Mouse (Mus musculus): ENCODE results near the gene Cdh22. TPM values are rescaled to one million over a fixed set of nuclear protein-coding genes. Genes with fewer than 3 reads are reported as not detected.

The Cdh22 gene
- polyA plus RNA-seq, 1 experiment from 2014 or later = 0.57 TPM

GRCm38 (mm10) chr2:165248967-165249366, 14.3 kb upstream of the Cdh22 start:
- H3K9me3 ChIP-seq = no peaks in the 10 kb centered on the region
- H3K27ac ChIP-seq = no peak overlapping the region
- no peak overlapping the region for H3K4me2 ChIP-seq
- ATAC-seq (ENCODE audit: insufficient read depth, low FRiP score, low read depth) = no peak
- no peak overlapping the region for H3K9ac ChIP-seq
- no peaks in the 10 kb centered on the region for H3K4me1 ChIP-seq
- H3K27me3 ChIP-seq (replicated peaks) = peaks cover 42% of the 10 kb centered on the region
- 19% methylated on average over 3 of the region's 3 CpGs for WGBS
- H3K36me3 ChIP-seq = no peaks in the 10 kb centered on the region
- no peak overlapping the region for H3K4me3 ChIP-seq (replicated peaks)

- whole genome bisulfite sequencing = 19% methylated on average over 11 of the region's 11 CpGs
- Histone ChIP-seq H3K9ac (no peak overlapping the region), H3K4me3 (replicated peaks) (no peak overlapping the region), H3K27ac (no peak overlapping the region), H3K9me3 (no peaks in the 10 kb centered on the region), H3K36me3 (no peaks in the 10 kb centered on the region), H3K27me3 (replicated peaks) (peaks cover 52% of the 10 kb centered on the region), H3K4me2 (no peak overlapping the region), H3K4me1 (no peaks in the 10 kb centered on the region)
- ATAC-seq (ENCODE audit: insufficient read depth, low FRiP score, low read depth) = no peak
Measured at GRCm38 (mm10) chr2:165246349-165246748, 11.7 kb upstream of the Cdh22 start.

GRCm38 (mm10) chr2:165243122-165243720, 8.6 kb upstream of the Cdh22 start:
- H3K4me3 ChIP-seq (replicated peaks) = no peak overlapping the region
- H3K4me1 ChIP-seq = no peaks in the 10 kb centered on the region
- no peak for ATAC-seq (ENCODE audit: insufficient read depth, low FRiP score, low read depth)
- H3K4me2 ChIP-seq = no peak overlapping the region
- H3K9me3 ChIP-seq = no peaks in the 10 kb centered on the region
- no peaks in the 10 kb centered on the region for H3K36me3 ChIP-seq
- no peak overlapping the region for H3K27ac ChIP-seq
- no peak overlapping the region for H3K9ac ChIP-seq
- WGBS = 7% methylated on average over 11 of the region's 11 CpGs
- H3K27me3 ChIP-seq (replicated peaks) = peaks cover 83% of the 10 kb centered on the region

GRCm38 (mm10) chr2:165242575-165242974, 7.9 kb upstream of the Cdh22 start:
- Histone ChIP-seq H3K27me3 (replicated peaks) (peaks cover 87% of the 10 kb centered on the region), H3K9me3 (no peaks in the 10 kb centered on the region), H3K36me3 (no peaks in the 10 kb centered on the region), H3K9ac (no peak overlapping the region), H3K27ac (no peak overlapping the region), H3K4me3 (replicated peaks) (no peak overlapping the region), H3K4me1 (no peaks in the 10 kb centered on the region), H3K4me2 (no peak overlapping the region)
- no peak for ATAC-seq (ENCODE audit: insufficient read depth, low FRiP score, low read depth)
- 2% methylated on average over 13 of the region's 13 CpGs for WGBS

- no peaks in the 10 kb centered on the region for H3K36me3 ChIP-seq
- 48% methylated on average over 7 of the region's 7 CpGs for WGBS
- H3K4me2 ChIP-seq = no peak overlapping the region
- H3K9ac ChIP-seq = no peak overlapping the region
- H3K27ac ChIP-seq = no peak overlapping the region
- H3K9me3 ChIP-seq = no peaks in the 10 kb centered on the region
- no peak overlapping the region for H3K4me3 ChIP-seq (replicated peaks)
- H3K27me3 ChIP-seq (replicated peaks) = peaks cover 85% of the 10 kb centered on the region
- no peak for ATAC-seq (ENCODE audit: insufficient read depth, low FRiP score, low read depth)
- H3K4me1 ChIP-seq = no peaks in the 10 kb centered on the region
Measured at GRCm38 (mm10) chr2:165241786-165242185, 7.1 kb upstream of the Cdh22 start.

- Histone ChIP-seq H3K9me3 (no peaks in the 10 kb centered on the region), H3K4me1 (no peaks in the 10 kb centered on the region), H3K4me3 (replicated peaks) (no peak overlapping the region), H3K27ac (no peak overlapping the region), H3K9ac (no peak overlapping the region), H3K36me3 (no peaks in the 10 kb centered on the region), H3K27me3 (replicated peaks) (peaks cover 89% of the 10 kb centered on the region), H3K4me2 (no peak overlapping the region)
- WGBS = 27% methylated on average over 8 of the region's 8 CpGs
- ATAC-seq (ENCODE audit: insufficient read depth, low FRiP score, low read depth) = no peak
Measured at GRCm38 (mm10) chr2:165240371-165240770, 5.7 kb upstream of the Cdh22 start.

GRCm38 (mm10) chr2:165239533-165240144, 5.0 kb upstream of the Cdh22 start:
- H3K9me3 ChIP-seq = no peaks in the 10 kb centered on the region
- no peak overlapping the region for H3K4me3 ChIP-seq (replicated peaks)
- H3K27ac ChIP-seq = no peak overlapping the region
- ATAC-seq (ENCODE audit: insufficient read depth, low FRiP score, low read depth) = no peak
- H3K4me2 ChIP-seq = no peak overlapping the region
- no peaks in the 10 kb centered on the region for H3K36me3 ChIP-seq
- H3K4me1 ChIP-seq = no peaks in the 10 kb centered on the region; the same call in 1 of the 2 replicates
- H3K27me3 ChIP-seq (replicated peaks) = peaks cover 92% of the 10 kb centered on the region
- WGBS = 10% methylated on average over 15 of the region's 15 CpGs
- H3K9ac ChIP-seq = no peak overlapping the region

- Histone ChIP-seq H3K27me3 (replicated peaks) (peaks cover 96% of the 10 kb centered on the region), H3K9ac (no peak overlapping the region), H3K4me3 (replicated peaks) (no peak overlapping the region), H3K27ac (no peak overlapping the region), H3K36me3 (no peaks in the 10 kb centered on the region), H3K4me2 (no peak overlapping the region), H3K9me3 (no peaks in the 10 kb centered on the region), H3K4me1 (peaks cover 9% of the 10 kb centered on the region)
- ATAC-seq (ENCODE audit: insufficient read depth, low FRiP score, low read depth) = no peak
- WGBS = 10% methylated on average over 12 of the region's 12 CpGs
Measured at GRCm38 (mm10) chr2:165238416-165239145, 3.9 kb upstream of the Cdh22 start.

- Histone ChIP-seq H3K9ac (peak overlapping the region; percentile 39; the same call in 1 of the 2 replicates), H3K4me3 (replicated peaks) (peak overlapping the region; percentile 53), H3K4me2 (peak overlapping the region; percentile 96), H3K27ac (no peak overlapping the region), H3K36me3 (no peaks in the 10 kb centered on the region), H3K9me3 (no peaks in the 10 kb centered on the region), H3K4me1 (peaks cover 14% of the 10 kb centered on the region), H3K27me3 (replicated peaks) (peaks cover 93% of the 10 kb centered on the region)
- ATAC-seq (ENCODE audit: insufficient read depth, low FRiP score, low read depth) = no peak
- under 1% methylated on average over 37 of the region's 41 CpGs for WGBS
Measured at GRCm38 (mm10) chr2:165234291-165234612, 401 bp downstream of the Cdh22 start.

- Histone ChIP-seq H3K4me2 (peak overlapping the region; percentile 96), H3K9ac (peak overlapping the region; percentile 39; the same call in 1 of the 2 replicates), H3K4me3 (replicated peaks) (peak overlapping the region; percentile 53), H3K9me3 (no peaks in the 10 kb centered on the region), H3K36me3 (no peaks in the 10 kb centered on the region), H3K27ac (no peak overlapping the region), H3K27me3 (replicated peaks) (peaks cover 91% of the 10 kb centered on the region), H3K4me1 (peaks cover 14% of the 10 kb centered on the region)
- WGBS = 1% methylated on average over 73 of the region's 82 CpGs
- no peak for ATAC-seq (ENCODE audit: insufficient read depth, low FRiP score, low read depth)
Measured at GRCm38 (mm10) chr2:165233491-165234290, 962 bp downstream of the Cdh22 start.

GRCm38 (mm10) chr2:165229050-165229449, 5.6 kb downstream of the Cdh22 start:
- Histone ChIP-seq H3K27ac (no peak overlapping the region), H3K4me2 (no peak overlapping the region), H3K4me3 (replicated peaks) (no peak overlapping the region), H3K9me3 (no peaks in the 10 kb centered on the region), H3K27me3 (replicated peaks) (peaks cover 63% of the 10 kb centered on the region), H3K9ac (no peak overlapping the region), H3K36me3 (no peaks in the 10 kb centered on the region), H3K4me1 (peaks cover 10% of the 10 kb centered on the region)
- no peak for ATAC-seq (ENCODE audit: insufficient read depth, low FRiP score, low read depth)
- WGBS = 81% methylated on average over 11 of the region's 11 CpGs

GRCm38 (mm10) chr2:165223837-165224236, 10.8 kb downstream of the Cdh22 start:
- peaks cover 48% of the 10 kb centered on the region for H3K27me3 ChIP-seq (replicated peaks)

More at GRCm38 (mm10) chr2:165223837-165224236, 10.8 kb downstream of the Cdh22 start:
- no peak overlapping the region for H3K27ac ChIP-seq
- H3K4me3 ChIP-seq (replicated peaks) = no peak overlapping the region
- no peaks in the 10 kb centered on the region for H3K9me3 ChIP-seq
- WGBS = 57% methylated on average over 4 of the region's 4 CpGs
- no peak for ATAC-seq (ENCODE audit: insufficient read depth, low FRiP score, low read depth)
- H3K9ac ChIP-seq = no peak overlapping the region
- H3K4me1 ChIP-seq = no peaks in the 10 kb centered on the region
- H3K4me2 ChIP-seq = no peak overlapping the region
- no peaks in the 10 kb centered on the region for H3K36me3 ChIP-seq

All from stomach, embryonic 15.5 days (tissue).